Mouse (Mus musculus) bone marrow, adult 2 months (tissue): ENCODE data around the gene Cit. TPM values are rescaled to one million over a fixed set of nuclear protein-coding genes. Genes with fewer than 3 reads are reported as not detected.

Source experiments
- H3K27ac ChIP-seq: fragments of 200-500 bp; 2 replicates; pipeline ENCODE4 v1.5.1; 2012; ENCODE audit warnings: low read depth, mild to moderate bottlenecking, control low read depth, inconsistent platforms, low read length; ENCODE audit not compliant: control insufficient read depth, poor library complexity, insufficient read depth
- H3K4me1 ChIP-seq: fragments of 200-500 bp; 2 replicates; pipeline ENCODE4 v1.6.1; 2011; ENCODE audit warnings: low read length; ENCODE audit not compliant: control insufficient read depth, insufficient read depth
- H3K4me3 ChIP-seq: fragments of 200-500 bp; replicated peaks from 2 replicates; pipeline ENCODE3; 2011; ENCODE audit warnings: mild to moderate bottlenecking, low read depth, low read length, control low read depth; ENCODE audit not compliant: control insufficient read depth
- CTCF ChIP-seq: fragments of 200-500 bp; IDR thresholded peaks from 2 replicates; pipeline ENCODE4 v1.5.1; 2011; ENCODE audit warnings: low read length, control low read depth; ENCODE audit not compliant: control insufficient read depth, insufficient read depth
- POLR2A ChIP-seq: fragments of 200-500 bp; IDR thresholded peaks from 2 replicates; pipeline ENCODE4 v1.6.1; 2011; ENCODE audit warnings: low read depth, mild to moderate bottlenecking, control low read depth, low read length, borderline replicate concordance; ENCODE audit not compliant: control insufficient read depth
- WGBS: fragments of 180-500 bp; shearing (Covaris S2); methylation state at CpG from one replicate; pipeline ENCODE4 v1.1.7; 2018; 5-methylcytosine and 5-hydroxymethylcytosine counted together
- polyA plus RNA-seq: library from polyadenylated mRNA; stranded (reverse); fragments of >200 nt; gene quantifications from 2 replicates; pipeline ENCODE4 v1.2.4, GENCODE M21; 2011; ENCODE audit warnings: low replicate concordance; ENCODE audit not compliant: missing spikeins, insufficient read depth, insufficient read length

Gene Cit
- polyA plus RNA-seq, 1 experiment, result 76.2 TPM

GRCm38 (mm10) chr5:115861991-115862390, 16.9 kb downstream of the Cit start:
- H3K27ac ChIP-seq, result no peak overlapping the region
- H3K4me3 ChIP-seq, result no peak overlapping the region
- WGBS, result 96% methylated on average over 10 of the region's 10 CpGs
- H3K4me1 ChIP-seq, result no peaks in the 10 kb centered on the region
- TF ChIP-seq POLR2A, result no peak
- TF ChIP-seq CTCF, result no peak

GRCm38 (mm10) chr5:115862439-115862838, 17.4 kb downstream of the Cit start:
- Histone ChIP-seq H3K27ac (no peak overlapping the region), H3K4me1 (no peaks in the 10 kb centered on the region), H3K4me3 (no peak overlapping the region)
- TF ChIP-seq POLR2A (no peak), CTCF (no peak)
- WGBS, result 92% methylated on average over 10 of the region's 10 CpGs

- Histone ChIP-seq H3K4me3 (no peak overlapping the region), H3K27ac (no peak overlapping the region), H3K4me1 (no peaks in the 10 kb centered on the region)
- 85% methylated on average over 11 of the region's 11 CpGs for WGBS
- TF ChIP-seq POLR2A (no peak), CTCF (no peak)
Observed at GRCm38 (mm10) chr5:115866296-115866695, 21.2 kb downstream of the Cit start.

GRCm38 (mm10) chr5:115868540-115868939, 23.5 kb downstream of the Cit start:
- TF ChIP-seq POLR2A (no peak), CTCF (no peak)
- no peaks in the 10 kb centered on the region for H3K4me1 ChIP-seq
- H3K4me3 ChIP-seq, result no peak overlapping the region
- 94% methylated on average over 12 of the region's 12 CpGs for WGBS
- no peak overlapping the region for H3K27ac ChIP-seq

GRCm38 (mm10) chr5:115869198-115869597, 24.1 kb downstream of the Cit start:
- WGBS, result 95% methylated on average over 15 of the region's 15 CpGs
- H3K4me3 ChIP-seq, result no peak overlapping the region
- TF ChIP-seq CTCF (no peak), POLR2A (no peak)
- no peak overlapping the region for H3K27ac ChIP-seq
- H3K4me1 ChIP-seq, result no peaks in the 10 kb centered on the region

GRCm38 (mm10) chr5:115871153-115871552, 26.1 kb downstream of the Cit start:
- TF ChIP-seq CTCF, result no peak
- H3K4me3 ChIP-seq, result no peak overlapping the region
- no peak overlapping the region for H3K27ac ChIP-seq
- no peaks in the 10 kb centered on the region for H3K4me1 ChIP-seq
- WGBS, result 94% methylated on average over 10 of the region's 10 CpGs

- H3K4me1 ChIP-seq, result no peaks in the 10 kb centered on the region
- no peak overlapping the region for H3K4me3 ChIP-seq
- no peak for TF ChIP-seq CTCF
- TF ChIP-seq POLR2A, result no peak
- WGBS, result 86% methylated on average over 11 of the region's 11 CpGs
- H3K27ac ChIP-seq, result no peak overlapping the region
Observed at GRCm38 (mm10) chr5:115872106-115872505, 27.0 kb downstream of the Cit start.

GRCm38 (mm10) chr5:115872956-115873355, 27.9 kb downstream of the Cit start:
- TF ChIP-seq POLR2A (no peak), CTCF (no peak)
- WGBS, result 67% methylated on average over 4 of the region's 4 CpGs
- no peaks in the 10 kb centered on the region for H3K4me1 ChIP-seq
- no peak overlapping the region for H3K4me3 ChIP-seq
- H3K27ac ChIP-seq, result no peak overlapping the region

- TF ChIP-seq POLR2A, result no peak
- 0 out of 2 replicates have a peak, but pooled peaks have one; percentile 10 for TF ChIP-seq CTCF
- no peak overlapping the region for H3K27ac ChIP-seq
- 84% methylated on average over 6 of the region's 6 CpGs for WGBS
- H3K4me1 ChIP-seq, result peaks cover 2% of the 10 kb centered on the region; the same call in 1 of the 2 replicates
- no peak overlapping the region for H3K4me3 ChIP-seq
Observed at GRCm38 (mm10) chr5:115877425-115877824, 32.3 kb downstream of the Cit start.
